Mouse (Mus musculus): ENCODE results near the gene Cacna1d.

Cacna1d gene

DNA sequence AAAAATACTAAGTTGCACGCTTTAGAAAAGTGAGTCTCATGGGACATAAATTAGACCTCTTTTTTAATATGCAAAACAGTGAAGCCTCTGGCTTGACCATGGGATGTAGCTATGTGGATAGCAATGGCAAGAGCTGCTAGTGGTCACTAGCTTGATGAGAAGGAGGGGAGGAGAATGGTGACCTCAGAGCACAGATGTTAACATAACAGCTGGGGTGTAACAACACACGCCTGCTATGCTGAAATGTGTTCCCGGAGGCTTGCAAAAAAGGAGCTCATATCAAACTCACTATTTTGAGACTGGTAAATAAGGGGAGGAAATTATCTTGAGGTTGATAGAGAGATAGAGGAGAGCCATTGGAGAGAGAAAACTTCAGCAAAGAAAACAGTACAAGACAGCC lies 32.4 kb downstream of the Cacna1d start:
- DNase-seq (ENCODE audit: low read depth, low spot score), result no peak

DNA sequence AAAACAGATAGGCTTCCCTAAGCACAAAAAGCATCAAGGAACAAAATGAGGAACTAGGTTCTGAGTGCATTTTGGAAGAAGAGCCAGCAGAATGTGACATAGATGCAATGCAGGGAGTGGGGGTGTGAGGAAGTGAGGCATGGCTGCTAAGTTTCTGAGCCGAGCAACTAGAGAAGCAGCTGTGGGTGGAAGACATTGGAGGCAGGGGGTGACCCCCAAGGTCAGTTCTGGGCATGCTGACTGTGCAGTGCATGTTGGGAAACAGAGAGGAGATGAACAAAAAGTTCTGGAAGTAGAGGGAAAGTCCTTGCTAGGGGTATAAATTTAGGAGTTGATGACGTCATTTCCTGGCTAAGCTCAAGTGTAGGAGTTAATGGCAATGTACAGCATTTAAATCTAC lies 33.4 kb downstream of the Cacna1d start:
- DNase-seq (ENCODE audit: low read depth, low spot score), result peak; percentile 6

DNA sequence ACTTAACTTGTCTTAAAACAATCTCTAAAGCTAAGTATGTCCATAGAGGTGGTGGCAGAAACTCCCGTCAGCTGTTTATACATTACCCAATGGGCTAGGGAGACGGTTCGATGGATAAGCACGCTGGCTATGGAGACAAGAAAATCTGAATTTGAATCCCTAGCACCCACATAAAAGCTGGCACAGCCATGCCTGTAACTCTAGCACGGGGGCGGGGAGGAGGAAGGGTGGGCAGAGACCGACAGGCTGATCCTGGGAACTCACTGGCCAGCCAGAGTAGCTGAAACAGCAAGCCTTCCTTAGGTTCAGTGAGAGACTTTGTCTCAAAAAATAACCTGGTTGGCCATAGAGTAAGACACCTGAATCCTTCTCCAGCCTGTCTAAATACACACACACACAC lies 33.8 kb downstream of the Cacna1d start:
- no peak for DNase-seq (ENCODE audit: low read depth, low spot score)

DNA sequence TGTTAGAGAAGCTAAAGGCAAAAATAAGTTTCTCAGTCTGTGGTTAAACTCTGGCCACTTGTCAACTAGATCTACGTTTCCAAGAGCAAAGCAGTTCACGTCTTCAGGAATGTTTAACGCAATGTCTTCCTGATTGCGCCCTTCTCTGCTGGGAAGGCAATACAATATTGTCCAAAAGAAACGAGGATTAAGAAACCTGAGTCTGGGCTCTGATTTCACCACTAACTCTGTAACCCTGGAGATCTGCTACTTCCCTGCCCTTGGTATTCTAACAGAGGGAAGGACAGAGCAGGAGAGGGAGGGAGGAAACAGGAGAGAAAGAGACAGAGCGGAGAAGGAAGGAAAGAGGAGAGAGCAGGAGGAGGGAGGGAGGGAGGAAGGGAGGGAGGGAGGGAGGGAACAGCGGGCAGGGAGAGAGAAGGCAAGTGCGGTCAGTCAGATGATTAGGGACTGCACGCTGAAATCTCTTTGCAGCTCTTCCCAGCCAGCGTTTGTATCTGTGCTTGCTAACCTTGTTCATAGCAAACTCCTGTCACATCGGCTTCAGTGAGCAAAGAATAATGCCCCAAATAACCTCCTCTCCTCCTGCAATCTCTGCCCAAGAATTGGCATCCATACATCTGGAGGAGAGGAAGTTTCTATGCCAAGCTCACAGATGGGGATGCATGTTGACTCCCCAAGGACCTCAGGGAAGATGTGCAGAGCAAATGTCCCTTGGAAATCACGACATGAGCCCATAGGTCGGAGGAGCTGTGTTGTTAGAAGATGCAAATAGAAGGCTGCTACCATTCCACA lies 35.3 kb downstream of the Cacna1d start:
- no peak for DNase-seq (ENCODE audit: low read depth, low spot score)

DNA sequence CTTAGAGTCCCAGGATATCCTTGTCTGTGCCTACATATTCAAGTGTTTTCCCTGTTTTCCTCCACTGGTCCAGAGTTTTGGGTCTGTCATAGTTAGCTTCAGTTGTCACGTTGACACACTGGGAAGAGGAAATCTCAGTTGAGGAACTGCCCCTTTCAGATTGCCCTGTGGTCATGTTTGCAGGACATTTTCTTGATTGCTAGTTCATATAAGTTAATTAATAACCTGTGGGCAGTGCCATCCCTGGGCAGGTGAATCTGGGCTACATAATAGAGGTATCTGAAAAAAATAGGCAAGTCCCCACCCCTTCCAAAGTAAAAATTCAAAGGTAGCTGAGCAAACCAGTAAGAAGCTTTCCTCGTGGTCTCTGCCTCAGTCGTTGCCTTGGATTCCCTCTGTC lies 51.3 kb downstream of the Cacna1d start:
- DNase-seq (ENCODE audit: low read depth, low spot score), result no peak

DNA sequence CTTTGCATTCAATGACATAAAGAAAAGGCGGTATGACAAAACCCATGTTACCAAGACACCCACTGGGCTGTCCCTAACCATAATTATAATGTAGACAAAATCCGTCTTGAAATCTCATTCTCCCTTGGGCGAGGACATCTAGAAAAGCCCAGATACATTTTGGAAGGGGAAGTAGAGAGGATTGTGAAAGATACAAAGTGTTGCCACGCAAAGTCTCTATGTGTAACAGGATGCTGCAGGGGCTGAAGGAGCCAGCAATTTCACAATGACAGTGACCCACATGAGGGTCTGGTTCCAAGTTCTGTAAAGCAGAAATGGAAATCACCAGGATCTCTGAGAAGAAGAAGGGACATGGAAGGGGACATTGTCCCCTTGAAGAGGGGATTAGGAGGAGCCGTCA lies 55.9 kb downstream of the Cacna1d start:
- DNase-seq (ENCODE audit: low read depth, low spot score), result no peak

DNA sequence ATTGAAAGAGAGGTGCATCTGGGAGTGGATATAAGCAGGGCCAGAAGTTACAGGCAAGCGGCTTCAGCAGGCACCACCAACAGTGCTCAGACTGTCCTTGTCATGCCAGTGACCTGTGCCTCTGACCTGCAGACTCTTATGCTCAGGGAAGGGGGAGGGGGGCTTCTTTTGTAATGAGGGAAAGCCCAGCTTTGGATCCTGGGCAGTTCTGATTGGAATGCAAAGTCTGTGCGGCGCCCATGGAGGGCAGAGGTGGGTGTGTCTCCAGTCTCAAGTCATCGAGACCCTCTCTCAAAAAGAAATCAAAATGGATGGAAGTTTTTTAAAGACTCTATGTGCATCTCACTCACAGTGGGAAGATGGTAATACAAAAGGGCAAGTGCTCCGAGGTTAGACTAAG lies 60.8 kb downstream of the Cacna1d start:
- DNase-seq (ENCODE audit: low read depth, low spot score), result no peak

DNA sequence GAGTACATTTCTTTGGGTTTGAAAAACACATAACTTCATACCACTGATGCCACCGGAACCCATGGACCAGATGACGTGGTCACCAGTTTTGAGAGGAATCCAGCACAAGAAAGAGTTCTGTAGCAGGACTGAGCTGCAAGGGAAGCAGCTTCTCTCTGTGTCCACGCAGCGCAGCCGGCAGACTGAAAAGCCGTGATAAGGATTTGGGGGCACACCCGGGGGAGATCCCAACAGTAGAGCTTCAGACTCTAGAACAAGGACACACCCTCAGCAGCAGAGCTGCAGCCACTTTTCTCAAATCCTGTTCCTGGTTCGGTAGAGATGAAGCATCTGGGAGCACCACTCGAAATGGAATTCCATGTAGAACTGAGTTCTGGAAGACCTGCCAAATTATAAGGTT lies 61.2 kb downstream of the Cacna1d start:
- no peak for DNase-seq (ENCODE audit: low read depth, low spot score)

DNA sequence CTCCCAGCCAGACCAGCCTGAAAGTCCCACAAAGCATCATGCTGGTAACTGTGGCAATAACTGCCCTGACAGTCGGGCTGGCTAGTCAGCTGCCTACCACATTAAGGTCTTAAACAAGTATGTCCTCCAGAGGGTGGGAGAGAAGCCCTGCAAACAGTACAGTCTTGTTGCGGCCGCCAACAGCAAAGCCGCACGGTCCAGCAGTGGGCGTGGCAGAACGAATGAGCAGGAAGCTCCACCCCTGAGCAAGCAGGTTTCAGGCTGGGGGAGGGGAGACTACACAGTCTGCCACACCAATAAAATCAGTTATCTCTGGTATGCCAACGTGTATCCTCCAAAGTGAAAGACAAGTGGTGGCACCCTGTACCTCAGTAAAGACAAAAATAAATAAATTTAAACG lies 61.6 kb downstream of the Cacna1d start:
- peak; percentile 19 for DNase-seq (ENCODE audit: low read depth, low spot score)

DNA sequence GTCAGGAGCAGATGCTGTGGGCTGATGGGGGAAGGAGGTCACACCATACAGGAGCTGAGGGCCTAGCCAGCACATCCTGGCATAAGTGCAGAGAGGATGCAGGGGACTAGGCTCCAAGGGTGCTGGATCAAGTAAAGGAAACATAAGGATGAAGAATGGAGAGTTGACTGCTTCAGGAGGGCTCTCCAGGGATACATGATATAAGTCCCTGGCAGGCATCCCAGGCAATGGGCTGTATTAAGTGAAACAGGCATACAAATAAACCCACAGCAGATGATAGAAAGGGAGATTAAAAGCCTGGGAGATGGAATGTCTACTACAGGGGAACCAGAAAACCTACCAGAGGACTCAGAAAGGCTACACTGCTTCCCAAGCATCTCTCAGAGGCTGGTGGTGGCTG lies 62.5 kb downstream of the Cacna1d start:
- DNase-seq (ENCODE audit: low read depth, low spot score), result no peak

DNA sequence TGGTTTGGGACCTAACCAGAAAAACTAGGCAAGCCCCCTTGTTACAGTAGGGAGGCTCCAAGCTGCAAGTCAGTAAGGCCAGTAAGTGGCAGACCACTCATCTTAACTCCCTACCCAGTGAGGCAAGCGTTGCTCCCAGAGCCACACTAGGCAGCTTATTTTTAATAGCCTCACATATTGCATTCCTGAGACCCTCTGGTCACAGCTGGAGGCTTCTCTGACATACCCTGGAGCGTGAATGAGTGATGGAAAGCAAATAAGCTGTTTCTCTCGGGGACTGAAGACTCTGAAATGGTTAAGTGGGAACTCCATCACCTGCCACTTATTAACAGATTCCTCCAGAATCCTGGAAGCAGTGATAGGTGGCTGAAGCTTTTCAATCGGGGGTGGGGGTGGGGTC lies 65.4 kb downstream of the Cacna1d start:
- DNase-seq (ENCODE audit: low read depth, low spot score), result no peak

DNA sequence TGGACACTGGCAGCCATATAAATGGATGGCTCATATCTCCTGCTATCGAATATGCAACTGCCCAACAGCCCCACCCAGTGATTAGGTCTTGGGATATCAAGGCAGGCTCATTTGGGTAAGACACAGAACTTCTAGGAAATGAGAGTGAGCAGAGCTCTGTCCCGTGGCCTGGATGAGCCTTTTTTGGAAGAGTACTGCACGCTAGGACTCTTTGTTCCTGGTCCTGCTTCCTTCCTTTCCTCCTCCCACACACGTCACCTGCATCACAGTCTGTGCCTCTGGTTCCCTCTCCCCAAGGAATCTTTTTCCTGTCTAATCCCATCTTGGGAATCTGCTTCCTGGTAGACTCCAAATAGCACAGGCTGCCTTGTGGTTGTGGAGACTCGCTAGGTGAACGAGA lies 66.1 kb downstream of the Cacna1d start:
- no peak for DNase-seq (ENCODE audit: low read depth, low spot score)

DNA sequence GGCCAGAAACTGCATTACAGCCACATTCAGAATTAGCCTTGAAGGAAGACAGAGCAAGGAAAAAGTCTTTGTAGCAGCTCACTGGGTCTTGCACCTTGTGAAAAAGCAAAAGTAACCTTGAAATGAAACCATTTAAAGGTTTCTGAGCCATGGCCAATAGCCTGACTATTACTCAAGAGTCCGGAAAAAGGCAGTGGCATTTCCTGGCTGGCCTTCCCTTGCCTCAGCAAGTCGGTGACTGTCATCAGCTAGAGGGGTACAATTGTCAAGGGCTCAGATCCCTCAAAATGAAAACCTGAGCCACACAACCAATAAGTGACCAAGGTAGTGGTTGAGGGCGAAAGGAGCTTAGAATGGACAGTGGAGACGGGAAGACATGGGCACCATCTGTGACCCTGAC lies 66.6 kb downstream of the Cacna1d start:
- no peak for DNase-seq (ENCODE audit: low read depth, low spot score)

DNA sequence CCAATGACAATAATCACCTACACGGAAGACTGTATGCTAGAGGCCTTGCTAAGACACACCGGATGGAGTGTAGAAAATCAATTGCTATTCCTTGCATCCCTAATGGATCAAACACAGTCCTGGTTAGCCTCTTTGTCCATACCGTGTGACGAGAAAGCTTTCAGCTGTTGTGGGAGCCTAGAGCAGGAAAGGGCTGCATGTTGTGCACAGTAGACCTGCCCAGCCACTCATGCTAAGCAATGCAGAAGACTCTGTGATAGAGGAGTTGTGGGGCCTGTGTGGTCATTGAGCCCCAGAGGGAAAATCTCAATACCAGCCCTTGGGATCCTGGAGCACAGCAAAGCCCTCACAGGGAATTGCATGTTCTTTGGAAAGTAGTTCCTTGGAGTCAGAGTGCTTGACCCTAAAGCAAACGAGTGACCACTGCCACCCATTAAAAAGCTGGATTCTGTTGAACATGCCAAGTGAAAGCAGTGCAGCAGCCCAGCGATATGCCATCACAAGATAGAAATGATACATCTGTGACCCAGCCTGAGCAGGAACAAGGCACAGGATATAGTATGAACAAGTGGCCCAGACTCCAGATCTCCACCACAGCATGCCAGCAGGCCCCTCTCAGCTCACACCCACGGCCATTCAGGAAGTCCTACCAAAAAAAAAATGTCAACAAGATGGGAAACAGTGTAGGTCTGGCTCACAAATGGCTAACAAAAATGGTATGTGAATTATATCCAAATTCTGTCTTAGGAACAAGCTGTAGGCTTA lies 68.7 kb downstream of the Cacna1d start:
- DNase-seq (ENCODE audit: low read depth, low spot score), result no peak

DNA sequence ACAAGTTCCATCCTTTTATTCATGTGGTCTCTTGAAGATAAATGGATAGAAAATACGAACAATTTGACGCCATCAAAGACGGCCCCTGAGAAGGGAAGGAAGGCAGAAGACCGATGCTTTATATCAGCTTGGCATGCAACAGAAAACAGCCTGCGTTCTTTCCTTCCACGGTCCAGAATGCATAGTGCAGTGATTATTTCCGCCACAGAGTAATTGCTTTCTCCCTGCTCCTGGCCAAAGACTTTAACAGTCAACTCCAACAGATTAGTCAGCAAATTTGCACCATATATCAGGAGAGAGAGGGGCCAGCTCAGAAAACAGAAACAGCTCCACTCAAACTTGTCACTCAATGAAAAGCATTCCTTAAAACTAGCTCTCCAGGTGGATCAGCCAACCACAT lies 71.8 kb downstream of the Cacna1d start:
- no peak for DNase-seq (ENCODE audit: low read depth, low spot score)

DNA sequence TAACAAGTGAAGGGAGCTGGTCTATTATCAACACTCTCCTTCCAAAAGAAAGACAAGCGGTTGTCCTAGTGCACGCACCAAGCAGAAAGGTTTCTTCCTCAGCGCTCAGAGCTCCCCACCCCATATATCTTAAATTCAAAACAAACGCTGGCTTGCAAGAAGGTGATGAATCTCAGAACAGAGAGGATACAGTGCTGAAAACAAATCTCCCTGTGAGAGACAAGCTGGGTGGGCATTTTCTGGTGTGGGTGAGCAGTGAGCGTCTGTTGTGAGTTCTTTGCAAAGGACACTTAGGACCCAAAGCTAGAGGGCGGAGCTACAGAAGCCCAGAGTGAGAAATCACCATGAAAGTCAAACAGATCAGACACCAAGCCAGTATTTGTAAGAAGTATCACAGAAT lies 72.2 kb downstream of the Cacna1d start:
- no peak for DNase-seq (ENCODE audit: low read depth, low spot score)

DNA sequence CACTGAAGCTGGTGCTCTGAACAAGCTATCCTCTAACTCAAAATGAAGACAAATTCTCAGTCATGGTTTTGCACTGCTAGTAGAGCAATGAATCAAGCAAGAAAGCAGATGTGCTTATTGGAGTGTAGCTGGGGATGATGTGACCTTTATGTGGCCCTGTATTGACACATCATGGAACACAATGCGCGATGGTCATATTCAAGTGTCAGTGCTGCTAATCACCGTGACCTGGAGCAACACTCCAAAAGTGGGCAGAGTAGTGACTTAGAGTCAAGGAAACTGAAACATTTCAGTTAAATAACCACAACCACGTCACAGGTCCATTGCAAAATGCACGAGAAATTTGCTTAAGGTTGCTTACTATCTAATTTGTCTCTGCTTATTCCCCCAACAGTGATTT lies 75.4 kb downstream of the Cacna1d start:
- DNase-seq (ENCODE audit: low read depth, low spot score), result no peak

DNA sequence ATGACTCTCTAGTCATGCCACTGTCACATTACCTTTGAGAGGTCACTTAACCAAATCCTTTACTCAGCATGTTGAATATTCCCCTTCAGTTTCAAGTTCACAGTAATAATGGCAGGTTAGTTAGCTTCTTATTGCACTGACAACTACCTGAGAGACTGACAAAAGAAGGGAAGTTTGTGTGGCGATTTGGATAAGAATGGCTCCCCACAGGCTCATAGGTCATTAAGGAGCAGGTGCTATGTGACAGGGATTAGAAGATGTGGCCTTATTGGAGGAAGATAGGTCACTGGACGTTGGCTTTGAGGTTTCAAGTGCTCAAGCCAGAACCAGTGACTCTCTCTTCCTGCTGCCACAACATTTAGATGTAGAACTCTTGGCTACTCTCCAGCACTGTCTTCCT lies 77.1 kb downstream of the Cacna1d start:
- DNase-seq (ENCODE audit: low read depth, low spot score), result no peak

DNA sequence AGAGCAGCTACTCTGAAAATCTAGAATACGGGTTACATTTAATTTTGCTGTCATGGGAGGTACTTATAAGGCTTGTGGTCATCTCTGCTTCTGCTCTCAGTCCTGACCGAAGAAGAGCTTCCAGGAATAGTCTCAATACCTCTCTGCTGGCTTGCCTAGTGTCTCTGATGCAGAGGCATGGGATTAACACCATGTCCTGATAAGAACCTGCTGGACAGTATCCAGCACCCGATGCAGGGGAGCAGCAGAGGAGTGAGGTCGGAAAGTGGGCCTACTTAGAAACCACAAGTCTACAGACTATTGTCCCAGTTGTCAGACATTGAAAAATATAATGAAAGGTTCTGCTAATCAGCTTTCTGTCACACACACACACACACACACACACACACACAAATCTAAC lies 81.9 kb downstream of the Cacna1d start:
- no peak for DNase-seq (ENCODE audit: low read depth, low spot score)

DNA sequence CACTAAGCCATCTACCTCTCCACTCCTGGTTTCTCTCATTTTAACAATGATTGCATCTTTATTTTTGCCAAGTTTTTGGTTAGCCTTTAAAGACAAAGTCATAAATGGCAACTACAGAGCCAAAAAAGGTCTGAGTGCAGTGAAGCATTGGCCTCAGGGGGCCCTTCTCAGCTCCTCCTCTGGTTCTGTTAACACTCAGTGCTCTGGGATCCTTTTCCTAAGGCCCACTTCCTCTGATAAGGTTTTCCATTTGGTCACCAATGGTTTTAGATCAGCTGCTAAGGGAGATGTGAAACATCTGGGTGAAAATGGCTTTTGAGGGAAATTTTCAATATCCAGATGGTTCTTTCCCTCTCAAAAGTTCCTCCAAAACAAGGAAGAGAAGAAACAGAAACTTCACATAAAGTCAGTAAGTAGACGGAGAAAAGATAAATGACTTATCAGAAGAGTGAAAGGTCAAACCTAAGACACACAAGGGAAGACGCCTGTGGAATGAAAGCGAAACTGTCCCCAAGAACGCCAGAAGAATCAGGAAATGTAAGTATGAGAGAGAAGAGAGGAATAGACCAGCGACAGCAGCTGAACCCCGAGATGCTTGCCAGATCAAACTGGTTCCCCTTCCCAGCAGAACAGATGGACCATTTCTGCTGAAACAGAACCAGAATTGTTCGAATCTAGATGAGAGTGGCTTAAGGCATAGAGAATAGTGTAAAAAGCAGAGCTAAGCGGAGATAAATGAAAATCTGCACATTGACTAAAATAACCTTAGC lies 85.6 kb downstream of the Cacna1d start:
- DNase-seq (ENCODE audit: low read depth, low spot score), result peak; percentile 41

DNA sequence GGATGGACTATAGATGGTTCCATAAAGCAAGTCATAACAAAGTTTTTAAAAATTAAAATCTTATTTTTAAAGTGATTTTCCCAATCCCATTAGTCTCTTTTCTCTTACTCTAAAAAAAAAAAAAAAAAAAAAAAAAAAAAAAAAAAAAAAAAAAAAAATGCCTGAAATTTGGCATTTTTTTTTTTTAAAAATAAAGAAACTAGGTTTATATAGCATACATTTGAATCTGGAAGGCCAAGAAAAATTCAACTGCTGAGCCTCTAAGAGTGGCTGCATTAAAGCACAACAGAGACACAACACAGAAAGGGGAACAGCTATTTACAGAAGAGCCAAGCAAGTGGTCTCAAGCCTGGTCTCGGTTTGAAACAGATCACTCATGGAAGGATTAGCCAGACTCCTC lies 112.9 kb downstream of the Cacna1d start:
- no peak for DNase-seq (ENCODE audit: low read depth, low spot score)

DNA sequence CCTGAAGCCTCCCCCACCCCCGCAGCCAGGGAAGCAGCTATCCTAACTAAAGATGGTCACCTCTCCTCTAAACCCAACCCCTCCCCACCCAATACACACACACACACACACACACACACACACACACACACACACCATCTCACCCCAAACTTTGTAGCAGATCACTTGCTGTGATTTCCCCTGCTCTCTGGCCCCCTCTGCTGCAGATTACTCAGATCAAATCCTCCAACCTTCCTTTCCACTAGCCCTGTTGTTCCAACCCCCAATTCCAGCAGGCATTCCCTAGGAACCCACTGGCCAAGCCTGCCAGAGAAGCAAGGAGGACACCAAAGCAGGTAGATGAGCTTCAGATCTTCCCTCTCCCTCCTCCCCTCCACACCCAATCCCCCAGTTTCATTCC lies 118.4 kb downstream of the Cacna1d start:
- DNase-seq (ENCODE audit: low read depth, low spot score), result peak; percentile 21

DNA sequence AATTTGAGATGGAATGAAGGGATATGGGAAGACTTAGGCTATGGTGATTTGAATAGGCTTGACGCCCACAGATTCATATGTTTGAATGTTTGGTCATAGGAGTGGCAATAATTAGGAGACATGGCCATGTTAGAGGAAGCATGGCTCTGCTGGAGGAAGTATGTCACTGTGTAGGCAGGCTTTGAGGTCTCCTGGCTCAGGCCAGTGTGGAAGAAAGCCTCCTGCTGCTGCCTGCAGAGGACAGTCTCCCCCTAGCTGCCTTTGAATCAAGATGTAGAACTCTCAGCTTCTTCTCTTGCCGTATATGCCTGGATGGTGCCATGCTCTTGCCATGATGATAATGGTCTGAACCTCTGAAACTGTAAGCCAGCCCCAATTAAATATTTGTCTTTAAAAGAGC lies 120.2 kb downstream of the Cacna1d start:
- DNase-seq (ENCODE audit: low read depth, low spot score), result no peak
